Mouse (Mus musculus) urinary bladder, postnatal 25 days (tissue): ENCODE data around the gene Olfr1033.
"Not testable (repeated sequence)": the region's sequence is repeated elsewhere in the genome, so short reads cannot be mapped to it uniquely, and the experiment has no call there.

Experiments
- DNase-seq: peaks from one replicate; pipeline ENCODE4 v3.0.0; 2022; ENCODE audit warnings: low spot score

The Olfr1033 gene

GRCm38 (mm10) chr2:86020406-86020805 is at the start of gene Olfr1033:
TSS of gene Olfr1033 (plus strand) at chr2:86020633.
- DNase-seq, result not testable (repeated sequence)

GRCm38 (mm10) chr2:85973595-85973994 is 46.8 kb upstream of the Olfr1033 start, which contains the start of gene Olfr1029:
TSS of gene Olfr1029 (plus strand) at chr2:85973895.
- DNase-seq, result no peak

- DNase-seq, result no peak
Observed at GRCm38 (mm10) chr2:85978976-85979375, 41.5 kb upstream of the Olfr1033 start, which contains the start of gene Olfr1030. TSS of gene Olfr1030 (plus strand) at chr2:85979276.

GRCm38 (mm10) chr2:85990004-85990403 is 30.4 kb upstream of the Olfr1033 start, which contains the start of gene Olfr1031:
TSS of gene Olfr1031 (plus strand) at chr2:85990304.
- no peak for DNase-seq

- DNase-seq, result no peak
Observed at GRCm38 (mm10) chr2:86005240-86005639, 15.2 kb upstream of the Olfr1033 start, which contains the start of gene Olfr1032. TSS of gene Olfr1032 (plus strand) at chr2:86005540.

GRCm38 (mm10) chr2:86021518-86021917 is 1.1 kb downstream of the Olfr1033 start:
- DNase-seq, result not testable (repeated sequence)

GRCm38 (mm10) chr2:86045561-86045960 is 25.1 kb downstream of the Olfr1033 start, which contains the start of gene Olfr1034:
TSS of gene Olfr1034 (plus strand) at chr2:86045861.
- DNase-seq, result no peak

GRCm38 (mm10) chr2:86050777-86051176 is 30.3 kb downstream of the Olfr1033 start:
- DNase-seq, result not testable (repeated sequence)

GRCm38 (mm10) chr2:86063766-86064165 is 43.3 kb downstream of the Olfr1033 start:
- DNase-seq, result not testable (repeated sequence)

GRCm38 (mm10) chr2:86070189-86070588 is 49.8 kb downstream of the Olfr1033 start:
- DNase-seq, result no peak

- DNase-seq, result not testable (repeated sequence)
Observed at GRCm38 (mm10) chr2:86073692-86074091, 53.3 kb downstream of the Olfr1033 start, which contains the start of gene Olfr1036. TSS of gene Olfr1036 (plus strand) at chr2:86073992.

- DNase-seq, result not testable (repeated sequence)
Observed at GRCm38 (mm10) chr2:86080478-86080877, 60.0 kb downstream of the Olfr1033 start.

GRCm38 (mm10) chr2:86087285-86087684 is 66.9 kb downstream of the Olfr1033 start, which contains the start of gene Olfr1037:
TSS of gene Olfr1037 (minus strand) at chr2:86087385.
- no peak for DNase-seq
